Mouse (Mus musculus) hindbrain, embryonic 16.5 days (tissue): ENCODE measurements at regions not wholly inside any gene's neighbourhood (a gene's known extent, or its start where the extent isn't known, plus 50 kb on each side); places are given as distances from the start of the nearest gene placed in this dataset.
A peak's percentile ranks its signal among the peaks of the same experiment; 100 is the strongest.
"Not testable (repeated sequence)": the region's sequence is repeated elsewhere in the genome, so short reads cannot be mapped to it uniquely, and the experiment has no call there.

Experiments
- ATAC-seq: fragments of 200-750 bp; cut with Nextera tagmentation; 2 replicates; pipeline ENCODE4 v1.8.0; 2017; ENCODE audit warnings: moderate TSS enrichment, moderate library complexity
- H3K27ac ChIP-seq: fragments of 300-500 bp; sonication (generic); 2 replicates; pipeline ENCODE4 v1.5.1; 2014; ENCODE audit warnings: low read depth, mild to moderate bottlenecking, control low read depth, low read length, moderate library complexity
- H3K27me3 ChIP-seq: fragments of 300-500 bp; sonication (generic); replicated peaks from 2 replicates; pipeline ENCODE4 v1.6.1; 2014; ENCODE audit warnings: low read length; ENCODE audit not compliant: control insufficient read depth, insufficient read depth
- H3K36me3 ChIP-seq: fragments of 300-500 bp; sonication (generic); 2 replicates; pipeline ENCODE4 v1.6.1; 2014; ENCODE audit warnings: mild to moderate bottlenecking, low read length, moderate library complexity, mixed read lengths; ENCODE audit not compliant: control insufficient read depth, insufficient read depth
- H3K4me1 ChIP-seq: fragments of 300-500 bp; sonication (generic); 2 replicates; pipeline ENCODE4 v1.6.1; 2014; ENCODE audit warnings: low read depth, low read length; ENCODE audit not compliant: control insufficient read depth, insufficient read depth
- H3K4me2 ChIP-seq: fragments of 300-500 bp; sonication (generic); 2 replicates; pipeline ENCODE4 v1.6.1; 2014; ENCODE audit warnings: mild to moderate bottlenecking, low read length, control low read depth, moderate library complexity
- H3K4me3 ChIP-seq: fragments of 300-500 bp; sonication (generic); 2 replicates; pipeline ENCODE4 v1.5.1; 2014; ENCODE audit warnings: mild to moderate bottlenecking, low read length, control low read depth, moderate library complexity
- H3K9ac ChIP-seq: fragments of 300-500 bp; sonication (generic); 2 replicates; pipeline ENCODE4 v1.6.1; 2014; ENCODE audit warnings: low read depth, mild to moderate bottlenecking, control low read depth, low read length, moderate library complexity
- H3K9me3 ChIP-seq: fragments of 300-500 bp; sonication (generic); 2 replicates; pipeline ENCODE4 v1.6.1; 2014; ENCODE audit warnings: mild to moderate bottlenecking, low read length, moderate library complexity; ENCODE audit not compliant: control insufficient read depth
- WGBS: fragments of 180-500 bp; shearing (Covaris S2); extraction: QIAGEN DNeasy Blood & Tissue Kit; methylation state at CpG from one replicate; pipeline ENCODE4 v1.1.7; 2014; 5-methylcytosine and 5-hydroxymethylcytosine counted together

DNA sequence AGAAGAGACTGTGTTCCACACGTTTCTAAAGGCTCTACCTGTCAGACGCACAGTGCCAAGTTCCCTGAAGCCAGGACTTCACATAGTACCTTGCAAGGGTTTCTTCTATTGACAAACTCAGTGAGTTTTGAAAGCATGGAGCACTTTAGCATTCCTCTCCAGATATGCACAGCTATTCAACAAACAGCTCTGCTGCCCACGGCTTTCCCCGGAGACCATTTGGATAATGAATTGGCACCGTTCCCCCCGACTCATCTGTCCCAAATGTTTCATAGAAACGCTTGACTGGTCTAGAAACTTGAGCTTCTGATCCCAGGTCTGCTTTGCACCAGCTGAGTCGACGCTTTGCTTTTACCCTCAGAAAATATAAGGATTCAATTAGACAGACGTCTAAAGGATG, 162.2 kb upstream of the St6galnac5 start:
- 48% methylated on average over 10 of the region's 10 CpGs for WGBS
- H3K4me2 ChIP-seq: no peak overlapping the region
- no peak overlapping the region for H3K4me3 ChIP-seq
- H3K4me1 ChIP-seq: no peaks in the 10 kb centered on the region; the same call in 1 of the 2 replicates
- H3K27ac ChIP-seq: no peak overlapping the region
- H3K27me3 ChIP-seq: no peaks in the 10 kb centered on the region
- no peak overlapping the region for H3K9ac ChIP-seq
- H3K36me3 ChIP-seq: no peaks in the 10 kb centered on the region
- ATAC-seq: no peak
- no peaks in the 10 kb centered on the region for H3K9me3 ChIP-seq

DNA sequence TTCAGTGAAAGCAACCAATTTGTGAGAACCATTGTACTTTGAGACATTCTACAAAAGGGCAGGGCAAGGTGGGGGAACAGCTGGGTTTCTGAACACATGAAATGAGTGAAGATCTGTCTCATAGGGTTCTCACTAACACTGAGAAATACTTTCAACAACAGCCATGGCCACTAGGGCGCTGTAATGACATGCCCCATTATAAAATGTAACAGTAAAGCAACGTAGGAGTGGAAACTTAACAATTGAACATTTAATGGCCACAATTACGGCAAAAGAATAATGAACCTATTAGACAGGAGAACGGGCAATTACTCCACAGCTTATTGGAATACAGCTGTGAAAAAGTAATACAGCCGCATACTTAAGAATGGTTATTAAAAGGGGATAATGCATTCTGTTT, 158.9 kb upstream of the St6galnac5 start:
- Histone ChIP-seq H3K4me3 (no peak overlapping the region), H3K4me2 (no peak overlapping the region), H3K27me3 (no peaks in the 10 kb centered on the region), H3K36me3 (no peaks in the 10 kb centered on the region), H3K9me3 (no peaks in the 10 kb centered on the region), H3K4me1 (no peaks in the 10 kb centered on the region; the same call in 1 of the 2 replicates), H3K9ac (no peak overlapping the region), H3K27ac (no peak overlapping the region)
- 73% methylated on average over 5 of the region's 5 CpGs for WGBS
- ATAC-seq: no peak

DNA sequence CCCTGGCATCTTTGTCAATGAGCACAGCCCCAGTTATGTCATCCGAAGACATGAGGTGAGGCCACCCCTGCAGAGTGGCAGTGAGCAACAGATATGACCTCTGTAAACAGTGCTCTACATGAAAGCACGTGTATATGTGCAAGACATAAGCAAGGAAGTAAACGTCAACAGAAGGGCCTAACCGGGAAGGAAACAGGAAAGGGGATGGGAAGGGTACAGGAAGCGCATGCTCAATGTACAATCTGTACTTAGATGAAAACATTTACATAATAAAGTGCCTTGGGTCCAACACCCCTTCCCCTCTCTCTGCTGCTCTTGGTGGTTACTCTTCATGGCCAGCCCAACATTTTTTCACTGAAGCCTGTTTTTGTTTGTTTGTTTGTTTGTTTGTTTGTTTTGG, 143.3 kb upstream of the St6galnac5 start:
- H3K36me3 ChIP-seq: no peaks in the 10 kb centered on the region
- no peaks in the 10 kb centered on the region for H3K27me3 ChIP-seq
- WGBS: 89% methylated on average over 5 of the region's 5 CpGs
- no peaks in the 10 kb centered on the region for H3K4me1 ChIP-seq
- ATAC-seq: no peak
- H3K4me2 ChIP-seq: no peak overlapping the region
- H3K4me3 ChIP-seq: no peak overlapping the region
- no peak overlapping the region for H3K9ac ChIP-seq
- no peaks in the 10 kb centered on the region for H3K9me3 ChIP-seq
- no peak overlapping the region for H3K27ac ChIP-seq

DNA sequence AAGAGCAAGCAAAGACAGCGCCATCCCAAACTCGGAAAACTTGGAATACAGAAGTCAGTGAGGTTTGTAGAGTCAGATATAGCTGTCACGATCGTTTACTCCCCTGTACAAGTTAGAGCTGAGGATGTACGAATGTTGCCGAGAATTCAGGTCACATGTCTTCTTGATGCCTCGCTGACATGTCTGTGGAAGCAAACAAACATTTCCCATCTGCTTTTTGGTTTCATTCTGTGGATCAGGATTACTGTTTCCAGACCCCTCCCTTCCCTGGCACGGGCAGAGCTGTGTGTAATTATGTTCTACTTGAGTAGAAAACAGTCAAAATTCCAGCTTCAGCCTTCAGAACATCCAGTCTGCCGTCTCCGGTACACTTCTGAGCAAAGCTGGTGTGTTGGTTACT, 139.9 kb upstream of the St6galnac5 start:
- no peaks in the 10 kb centered on the region for H3K4me1 ChIP-seq
- ATAC-seq: no peak
- no peak overlapping the region for H3K27ac ChIP-seq
- no peaks in the 10 kb centered on the region for H3K27me3 ChIP-seq
- no peak overlapping the region for H3K4me2 ChIP-seq
- 89% methylated on average over 10 of the region's 10 CpGs for WGBS
- H3K9ac ChIP-seq: no peak overlapping the region
- no peak overlapping the region for H3K4me3 ChIP-seq
- H3K9me3 ChIP-seq: no peaks in the 10 kb centered on the region
- H3K36me3 ChIP-seq: no peaks in the 10 kb centered on the region

DNA sequence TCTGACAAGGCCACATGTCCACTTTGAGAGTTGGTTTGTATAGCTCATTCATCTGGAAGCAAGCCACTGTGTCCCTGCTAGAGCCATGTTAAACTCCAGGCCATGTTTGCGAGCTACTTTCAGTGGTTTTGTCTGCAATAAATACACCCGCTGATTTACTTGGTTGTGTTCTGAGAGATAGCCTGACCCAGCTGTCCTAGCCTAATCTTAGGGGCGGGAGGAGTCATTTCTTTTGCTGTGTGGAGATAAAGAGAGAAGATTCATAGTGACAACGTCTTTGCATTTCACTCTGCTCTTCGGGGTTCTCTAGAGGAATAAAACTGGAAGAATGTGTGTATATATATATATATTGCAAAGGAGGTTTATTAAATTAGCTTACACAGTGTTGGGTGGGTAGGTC, 137.1 kb upstream of the St6galnac5 start:
- H3K9ac ChIP-seq: no peak overlapping the region
- H3K27ac ChIP-seq: no peak overlapping the region
- no peak for ATAC-seq
- no peak overlapping the region for H3K4me2 ChIP-seq
- 90% methylated on average over 5 of the region's 5 CpGs for WGBS
- no peaks in the 10 kb centered on the region for H3K4me1 ChIP-seq
- H3K36me3 ChIP-seq: no peaks in the 10 kb centered on the region
- no peak overlapping the region for H3K4me3 ChIP-seq
- H3K27me3 ChIP-seq: no peaks in the 10 kb centered on the region
- no peaks in the 10 kb centered on the region for H3K9me3 ChIP-seq

DNA sequence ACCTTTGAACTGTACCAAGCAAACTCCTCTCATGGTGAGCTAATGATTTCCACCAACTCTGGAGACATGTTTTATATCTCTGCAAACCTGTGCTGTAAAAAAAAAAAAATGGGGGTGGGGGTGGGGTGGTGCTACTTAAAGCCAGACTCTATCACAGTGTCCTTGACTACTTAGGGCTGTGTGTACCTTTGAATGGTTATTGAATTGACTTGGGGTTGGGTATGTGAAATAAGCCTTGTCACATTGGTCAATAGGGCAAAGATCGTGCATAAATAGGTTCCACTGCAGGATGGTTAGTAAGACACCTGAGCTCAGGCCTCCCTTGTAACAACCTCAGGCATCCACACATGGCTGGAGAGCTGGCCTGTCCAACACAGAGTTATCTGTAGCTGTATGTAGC, 136.6 kb upstream of the St6galnac5 start:
- no peaks in the 10 kb centered on the region for H3K9me3 ChIP-seq
- no peak overlapping the region for H3K4me3 ChIP-seq
- 100% methylated on average over 1 of the region's 1 CpGs for WGBS
- no peaks in the 10 kb centered on the region for H3K36me3 ChIP-seq
- H3K4me2 ChIP-seq: no peak overlapping the region
- H3K4me1 ChIP-seq: no peaks in the 10 kb centered on the region
- no peak for ATAC-seq
- H3K27ac ChIP-seq: no peak overlapping the region
- H3K27me3 ChIP-seq: no peaks in the 10 kb centered on the region
- no peak overlapping the region for H3K9ac ChIP-seq

DNA sequence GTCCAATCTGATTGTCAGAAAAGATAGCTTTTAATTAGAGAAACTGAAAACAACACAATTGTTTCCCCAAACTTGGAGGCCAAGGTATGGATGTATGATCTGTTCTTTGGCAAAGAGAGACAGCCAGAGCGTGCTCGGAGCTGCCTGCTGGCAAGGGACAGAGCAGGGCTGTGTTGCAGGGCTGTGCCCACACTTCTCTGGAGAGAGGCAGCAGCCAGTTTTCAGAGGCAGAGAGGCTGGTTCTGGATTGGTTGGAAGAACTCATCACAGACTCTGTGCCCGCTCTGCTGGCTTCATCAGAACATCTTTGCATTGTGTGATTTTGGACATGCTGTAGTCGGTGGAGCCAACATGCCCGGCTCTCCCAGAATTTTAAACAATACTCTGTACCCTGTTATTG, 123.5 kb upstream of the St6galnac5 start:
- Histone ChIP-seq H3K4me1 (no peaks in the 10 kb centered on the region), H3K9ac (no peak overlapping the region), H3K27ac (no peak overlapping the region), H3K27me3 (no peaks in the 10 kb centered on the region), H3K4me3 (no peak overlapping the region), H3K36me3 (no peaks in the 10 kb centered on the region), H3K4me2 (no peak overlapping the region), H3K9me3 (no peaks in the 10 kb centered on the region)
- WGBS: 71% methylated on average over 5 of the region's 5 CpGs
- peak; percentile 74; the same call in 1 of the 2 replicates for ATAC-seq

DNA sequence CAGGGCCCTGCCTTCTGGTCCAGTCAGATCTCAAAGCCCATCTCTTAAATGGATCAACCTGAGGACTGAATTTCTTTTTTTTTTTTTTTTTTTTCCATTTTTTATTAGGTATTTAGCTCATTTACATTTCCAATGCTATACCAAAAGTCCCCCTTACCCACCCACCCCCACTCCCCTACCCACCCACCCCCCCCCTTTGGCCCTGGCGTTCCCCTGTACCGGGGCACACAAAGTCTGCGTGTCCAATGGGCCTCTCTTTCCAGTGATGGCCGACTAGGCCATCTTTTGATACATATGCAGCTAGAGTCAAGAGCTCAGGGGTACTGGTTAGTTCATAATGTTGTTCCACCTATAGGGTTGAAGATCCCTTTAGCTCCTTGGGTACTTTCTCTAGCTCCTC, 108.5 kb upstream of the St6galnac5 start:
- not testable (repeated sequence) for H3K27ac ChIP-seq, H3K27me3 ChIP-seq, ATAC-seq, H3K9ac ChIP-seq, H3K4me2 ChIP-seq, H3K4me1 ChIP-seq, H3K9me3 ChIP-seq, H3K36me3 ChIP-seq, H3K4me3 ChIP-seq
- WGBS: 87% methylated on average over 4 of the region's 4 CpGs

DNA sequence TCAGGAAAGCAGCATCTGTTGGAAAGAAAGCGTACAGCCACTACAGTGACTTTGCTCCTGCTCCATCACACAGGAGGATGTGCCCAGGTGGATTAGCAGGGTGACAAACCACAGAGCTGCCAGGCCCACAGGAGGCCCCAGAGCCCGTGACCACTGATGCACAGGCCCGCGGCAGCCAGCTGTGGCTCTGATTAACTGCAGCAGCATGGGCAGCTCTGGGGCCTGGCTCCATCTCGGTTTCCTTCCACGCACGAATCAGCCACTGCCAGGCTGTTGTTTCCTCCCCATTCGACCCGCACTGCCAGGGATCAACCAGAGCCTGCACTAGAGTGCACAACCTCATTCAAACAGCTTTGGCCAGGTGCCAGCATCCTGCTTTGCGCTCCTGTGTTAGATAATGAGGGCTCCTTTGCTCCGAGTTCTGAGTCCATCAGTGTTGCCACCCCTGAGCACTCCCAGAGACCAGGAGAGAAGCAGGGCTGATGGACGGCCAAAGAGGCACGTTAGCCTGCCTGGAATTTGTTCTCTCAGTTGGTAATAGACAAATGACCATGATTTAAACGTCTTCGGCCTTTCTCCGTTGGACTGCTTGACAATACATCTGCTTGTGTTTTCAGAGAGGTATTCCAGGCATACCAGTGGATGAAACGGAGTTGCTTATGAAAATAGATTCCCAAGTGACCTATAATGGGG, 103.2 kb upstream of the St6galnac5 start:
- Histone ChIP-seq H3K4me3 (no peak overlapping the region), H3K4me2 (peak overlapping the region; percentile 36), H3K9ac (peak overlapping the region; percentile 33), H3K4me1 (peaks cover 26% of the 10 kb centered on the region), H3K27me3 (peaks cover 2% of the 10 kb centered on the region; the same call in 1 of the 2 replicates), H3K9me3 (no peaks in the 10 kb centered on the region), H3K36me3 (no peaks in the 10 kb centered on the region), H3K27ac (peak overlapping the region; percentile 85)
- 14% methylated on average over 17 of the region's 17 CpGs for WGBS
- peak; percentile 83 for ATAC-seq
